Mouse (Mus musculus): ENCODE results near the gene Fcer1g. TPM values are rescaled to one million over a fixed set of nuclear protein-coding genes. Genes with fewer than 3 reads are reported as not detected.

Gene Fcer1g
- polyA plus RNA-seq, 1 experiment from 2014 or later, result 40.7 TPM

DNA sequence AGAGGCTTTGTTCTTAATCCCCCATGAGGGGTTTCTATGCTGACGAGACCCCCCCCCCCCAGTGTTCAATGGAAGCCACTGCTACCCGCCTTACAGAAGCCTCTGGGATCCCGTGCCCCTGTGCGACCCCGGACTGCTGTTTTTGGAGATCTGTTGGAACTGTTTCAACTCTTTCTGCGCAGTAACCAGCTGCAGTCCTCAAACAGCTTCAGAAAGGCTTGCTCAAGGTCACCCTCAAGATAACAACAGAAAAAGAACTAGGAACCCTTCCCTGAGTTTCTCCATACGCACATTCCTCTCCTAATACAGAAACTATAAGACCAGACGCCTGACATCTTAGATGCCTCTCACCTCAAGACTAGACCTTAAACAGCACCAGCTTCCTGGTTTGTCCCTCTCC is 45.1 kb downstream of the Fcer1g start:
- H3K27me3 ChIP-seq, result peaks cover 34% of the 10 kb centered on the region
- no peak overlapping the region for H3K9ac ChIP-seq
- no peak for ATAC-seq (ENCODE audit: insufficient number of reproducible peaks, insufficient read depth, low FRiP score, low TSS enrichment, low read depth)
- no peaks in the 10 kb centered on the region for H3K9me3 ChIP-seq
- peaks cover 32% of the 10 kb centered on the region for H3K4me1 ChIP-seq
- H3K4me2 ChIP-seq, result peak overlapping the region; percentile 7
- WGBS, result 11% methylated on average over 8 of the region's 8 CpGs
- H3K4me3 ChIP-seq, result no peak overlapping the region
- H3K27ac ChIP-seq, result peak overlapping the region; percentile 66; the same call in 1 of the 2 replicates
- no peaks in the 10 kb centered on the region for H3K36me3 ChIP-seq

DNA sequence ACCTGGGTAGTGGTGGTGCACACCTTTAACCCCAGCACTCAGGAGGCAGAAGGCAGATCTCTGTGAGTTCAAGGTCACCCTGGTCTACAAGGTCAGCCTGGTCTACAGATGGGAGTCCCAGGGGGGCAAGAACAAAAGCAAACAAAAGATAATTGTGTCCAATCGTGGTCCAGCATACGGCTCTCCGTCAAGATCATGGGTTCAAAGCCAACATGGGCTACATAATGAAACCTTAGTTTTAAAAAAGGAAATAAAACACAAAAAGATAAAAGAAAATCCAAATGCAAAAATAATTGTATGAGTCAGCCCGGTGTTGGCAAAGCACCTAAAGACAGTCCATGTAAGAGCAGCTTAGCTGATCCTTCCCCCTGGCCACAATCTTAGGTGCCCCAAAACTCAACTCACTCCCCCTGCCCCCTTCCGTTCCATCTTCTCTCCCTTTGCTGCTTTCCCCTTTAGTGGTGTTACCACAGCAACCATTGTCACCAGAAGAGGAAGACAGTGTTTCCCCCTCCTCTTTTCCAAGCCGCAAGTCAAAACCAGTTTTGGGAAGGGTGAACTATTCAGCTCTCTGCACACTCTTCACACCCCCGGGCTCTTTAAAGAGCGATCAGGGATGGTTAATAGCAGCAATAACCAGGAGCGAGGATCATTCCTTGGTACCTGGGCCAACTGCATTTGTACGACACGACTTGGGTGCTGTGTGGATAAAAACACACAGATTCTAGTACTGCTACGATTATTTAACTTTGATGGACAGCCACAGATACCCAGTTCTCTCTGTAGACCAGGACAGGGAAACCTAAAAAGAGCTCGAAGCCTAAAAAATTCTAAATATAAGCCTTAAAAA is 46.1 kb downstream of the Fcer1g start:
- peaks cover 22% of the 10 kb centered on the region for H3K4me1 ChIP-seq
- no peak overlapping the region for H3K4me3 ChIP-seq
- H3K4me2 ChIP-seq, result no peak overlapping the region
- no peaks in the 10 kb centered on the region for H3K36me3 ChIP-seq
- 56% methylated on average over 13 of the region's 13 CpGs for WGBS
- 0 out of 2 replicates have a peak overlapping the region, but pooled peaks have one; percentile 2 for H3K27ac ChIP-seq
- peaks cover 25% of the 10 kb centered on the region for H3K27me3 ChIP-seq
- no peak for ATAC-seq (ENCODE audit: insufficient number of reproducible peaks, insufficient read depth, low FRiP score, low TSS enrichment, low read depth)
- no peak overlapping the region for H3K9ac ChIP-seq
- no peaks in the 10 kb centered on the region for H3K9me3 ChIP-seq

DNA sequence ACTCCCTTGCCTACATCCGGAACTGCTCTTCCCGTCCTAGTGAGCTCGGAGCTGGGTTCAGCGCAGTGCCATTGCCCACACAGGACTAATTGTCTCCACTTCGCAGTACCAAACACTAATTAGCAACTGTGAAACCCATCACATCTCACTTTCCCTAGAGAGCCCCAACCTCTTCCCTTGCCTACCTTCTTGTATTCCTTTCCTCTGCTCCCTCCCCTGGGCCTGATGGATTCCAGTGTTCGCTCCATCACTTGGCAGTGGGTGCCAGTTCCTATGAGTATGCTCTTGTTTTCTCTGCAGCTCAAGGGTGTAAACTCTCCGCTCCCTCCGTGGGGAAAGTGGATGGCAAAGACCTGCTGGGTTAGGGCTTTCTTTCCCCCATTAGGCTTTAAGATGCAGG is 48.5 kb downstream of the Fcer1g start:
- Histone ChIP-seq H3K4me3 (no peak overlapping the region), H3K4me2 (no peak overlapping the region), H3K27me3 (peaks cover under 1% of the 10 kb centered on the region; the same call in 1 of the 2 replicates), H3K9me3 (no peaks in the 10 kb centered on the region), H3K36me3 (no peaks in the 10 kb centered on the region), H3K27ac (no peak overlapping the region), H3K9ac (no peak overlapping the region), H3K4me1 (peaks cover 18% of the 10 kb centered on the region)
- WGBS, result 63% methylated on average over 8 of the region's 8 CpGs
- no peak for ATAC-seq (ENCODE audit: insufficient number of reproducible peaks, insufficient read depth, low FRiP score, low TSS enrichment, low read depth)

DNA sequence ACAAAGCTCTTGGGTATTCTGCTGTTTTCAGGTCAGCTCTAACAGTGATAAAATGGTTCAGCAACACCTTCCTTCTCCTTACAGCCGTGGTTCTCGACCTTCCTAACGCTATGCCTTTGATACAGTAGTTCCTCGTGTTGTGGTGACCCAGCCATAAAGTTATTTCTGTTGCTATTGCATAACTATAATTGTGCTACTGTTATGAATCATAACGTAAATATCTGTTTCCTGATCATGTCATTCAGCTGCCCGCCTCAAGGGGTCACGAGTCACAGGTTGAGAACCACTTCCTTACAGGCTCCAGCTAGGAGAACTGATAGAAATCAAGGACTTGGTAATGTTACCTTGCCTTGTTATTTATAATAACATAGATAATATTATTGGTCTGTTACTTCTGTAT is 49.9 kb downstream of the Fcer1g start:
- 77% methylated on average over 7 of the region's 7 CpGs for WGBS
- Histone ChIP-seq H3K4me1 (peaks cover 11% of the 10 kb centered on the region), H3K36me3 (no peaks in the 10 kb centered on the region), H3K9ac (no peak overlapping the region), H3K9me3 (no peaks in the 10 kb centered on the region), H3K27me3 (no peaks in the 10 kb centered on the region; the same call in 1 of the 2 replicates), H3K4me2 (no peak overlapping the region), H3K4me3 (no peak overlapping the region), H3K27ac (no peak overlapping the region)
- ATAC-seq (ENCODE audit: insufficient number of reproducible peaks, insufficient read depth, low FRiP score, low TSS enrichment, low read depth), result no peak

DNA sequence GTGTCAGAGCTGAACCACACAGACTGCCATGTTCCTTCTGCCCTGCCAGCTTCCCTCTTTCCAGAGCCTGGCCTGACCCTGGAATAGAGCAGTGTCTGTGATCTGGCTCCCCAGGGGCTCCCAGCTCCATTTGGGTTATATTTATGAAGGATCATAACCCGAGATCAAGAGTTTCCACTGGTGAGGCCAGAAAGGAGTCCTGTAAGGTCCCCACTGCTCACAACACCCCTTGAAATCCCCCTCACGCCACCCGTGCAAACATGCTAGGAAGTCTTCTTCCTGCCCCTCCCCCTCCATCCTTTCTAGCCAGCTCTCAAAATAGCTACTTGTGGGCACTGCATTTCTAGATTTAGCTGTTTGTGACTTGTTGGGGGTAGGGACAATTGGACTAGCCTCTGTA is 50.5 kb downstream of the Fcer1g start:
- Histone ChIP-seq H3K36me3 (no peaks in the 10 kb centered on the region), H3K27me3 (no peaks in the 10 kb centered on the region; the same call in 1 of the 2 replicates), H3K27ac (0 out of 2 replicates have a peak overlapping the region, but pooled peaks have one; percentile 44), H3K9me3 (no peaks in the 10 kb centered on the region), H3K9ac (no peak overlapping the region), H3K4me1 (peaks cover 5% of the 10 kb centered on the region; the same call in 1 of the 2 replicates), H3K4me3 (no peak overlapping the region), H3K4me2 (no peak overlapping the region)
- 59% methylated on average over 3 of the region's 3 CpGs for WGBS
- no peak for ATAC-seq (ENCODE audit: insufficient number of reproducible peaks, insufficient read depth, low FRiP score, low TSS enrichment, low read depth)

DNA sequence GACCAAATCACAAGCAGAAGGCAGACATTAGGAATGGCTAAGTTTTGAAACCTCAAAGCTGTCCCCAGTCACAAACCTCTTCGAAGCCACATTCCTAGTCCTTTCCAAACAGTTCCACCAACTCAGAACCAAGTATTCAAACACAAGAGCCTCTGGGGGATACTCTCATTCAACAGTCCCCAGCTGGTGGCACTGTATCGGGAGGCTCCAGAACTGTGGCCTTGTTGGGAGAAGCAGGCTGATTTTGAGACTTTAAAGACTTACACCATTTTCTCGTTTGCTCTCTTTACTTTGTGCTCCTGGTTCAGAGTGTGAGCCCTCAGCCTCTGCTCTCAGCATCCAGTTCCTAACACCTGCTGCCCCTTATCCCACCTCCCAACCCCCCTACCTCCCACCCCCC is 51.1 kb downstream of the Fcer1g start:
- Histone ChIP-seq H3K27ac (no peak overlapping the region), H3K9ac (no peak overlapping the region), H3K36me3 (no peaks in the 10 kb centered on the region), H3K4me3 (no peak overlapping the region), H3K4me2 (no peak overlapping the region), H3K4me1 (peaks cover under 1% of the 10 kb centered on the region; the same call in 1 of the 2 replicates), H3K27me3 (no peaks in the 10 kb centered on the region; the same call in 1 of the 2 replicates), H3K9me3 (no peaks in the 10 kb centered on the region)
- 80% methylated on average over 3 of the region's 3 CpGs for whole genome bisulfite sequencing
- no peak for ATAC-seq (ENCODE audit: insufficient number of reproducible peaks, insufficient read depth, low FRiP score, low TSS enrichment, low read depth)

Other genes with a start within 250 kb of the Fcer1g start
- 0.41 and 0.55 TPM in 2 replicates for gene Fcgr4, start 215.4 kb downstream of the Fcer1g start, polyA plus RNA-seq (2015; fragmentation: Nextera tagmentation; extraction: Ambion mirVana)
- gene Fcgr3, start 169.4 kb downstream of the Fcer1g start, polyA plus RNA-seq (2015; fragmentation: Nextera tagmentation; extraction: Ambion mirVana), result 9.4 and 10.1 TPM in 2 replicates
- gene Cfap126, start 120.4 kb downstream of the Fcer1g start, polyA plus RNA-seq (2015; fragmentation: Nextera tagmentation; extraction: Ambion mirVana), result 1.3 and 2.1 TPM in 2 replicates
- gene Sdhc, start 83.8 kb downstream of the Fcer1g start, polyA plus RNA-seq (2015; fragmentation: Nextera tagmentation; extraction: Ambion mirVana), result 249 and 258 TPM in 2 replicates
- gene Mpz, start 83.7 kb downstream of the Fcer1g start, polyA plus RNA-seq (2015; fragmentation: Nextera tagmentation; extraction: Ambion mirVana), result 7.7 and 9.4 TPM in 2 replicates
- 20.6 and 25.2 TPM in 2 replicates for gene Pcp4l1, start 38.1 kb downstream of the Fcer1g start, polyA plus RNA-seq (2015; fragmentation: Nextera tagmentation; extraction: Ambion mirVana)
- 0.10 and 0.28 TPM in 2 replicates for gene Nr1i3, start 20.4 kb downstream of the Fcer1g start, polyA plus RNA-seq (2015; fragmentation: Nextera tagmentation; extraction: Ambion mirVana)
- gene Tomm40l, start 11.9 kb downstream of the Fcer1g start, polyA plus RNA-seq (2015; fragmentation: Nextera tagmentation; extraction: Ambion mirVana), result 30.2 and 30.9 TPM in 2 replicates
- 0.80 and 56.2 TPM in 2 replicates for gene Apoa2, start 9.3 kb downstream of the Fcer1g start, polyA plus RNA-seq (2015; fragmentation: Nextera tagmentation; extraction: Ambion mirVana)
- gene Adamts4, start 16.1 kb upstream of the Fcer1g start, polyA plus RNA-seq (2015; fragmentation: Nextera tagmentation; extraction: Ambion mirVana), result 23.6 and 25.6 TPM in 2 replicates
- gene Ndufs2, start 17.0 kb upstream of the Fcer1g start, polyA plus RNA-seq (2015; fragmentation: Nextera tagmentation; extraction: Ambion mirVana), result 232 and 248 TPM in 2 replicates
- gene B4galt3, start 36.0 kb upstream of the Fcer1g start, polyA plus RNA-seq (2015; fragmentation: Nextera tagmentation; extraction: Ambion mirVana), result 82.1 and 84.2 TPM in 2 replicates
- gene Ppox, start 46.8 kb upstream of the Fcer1g start, polyA plus RNA-seq (2015; fragmentation: Nextera tagmentation; extraction: Ambion mirVana), result 60.5 and 64.9 TPM in 2 replicates
- gene Usp21, start 53.6 kb upstream of the Fcer1g start, polyA plus RNA-seq (2015; fragmentation: Nextera tagmentation; extraction: Ambion mirVana), result 116 and 127 TPM in 2 replicates
- gene Ufc1, start 60.7 kb upstream of the Fcer1g start, polyA plus RNA-seq (2015; fragmentation: Nextera tagmentation; extraction: Ambion mirVana), result 109 and 118 TPM in 2 replicates
- gene Dedd, start 94.8 kb upstream of the Fcer1g start, polyA plus RNA-seq (2015; fragmentation: Nextera tagmentation; extraction: Ambion mirVana), result 58.4 and 59.6 TPM in 2 replicates
- 43.4 and 44.9 TPM in 2 replicates for gene Nit1, start 111.3 kb upstream of the Fcer1g start, polyA plus RNA-seq (2015; fragmentation: Nextera tagmentation; extraction: Ambion mirVana)
- gene Pfdn2, start 111.3 kb upstream of the Fcer1g start, polyA plus RNA-seq (2015; fragmentation: Nextera tagmentation; extraction: Ambion mirVana), result 119 and 125 TPM in 2 replicates
- gene Klhdc9, start 126.4 kb upstream of the Fcer1g start, polyA plus RNA-seq (2015; fragmentation: Nextera tagmentation; extraction: Ambion mirVana), result 1.2 and 1.9 TPM in 2 replicates
- gene Nectin4, start 135.7 kb upstream of the Fcer1g start, polyA plus RNA-seq (2015; fragmentation: Nextera tagmentation; extraction: Ambion mirVana), result 19.0 and 21.6 TPM in 2 replicates
- gene Arhgap30, start 154.6 kb upstream of the Fcer1g start, polyA plus RNA-seq (2015; fragmentation: Nextera tagmentation; extraction: Ambion mirVana), result 1.1 and 1.3 TPM in 2 replicates
- gene Usf1, start 176.9 kb upstream of the Fcer1g start, polyA plus RNA-seq (2015; fragmentation: Nextera tagmentation; extraction: Ambion mirVana), result 95.6 and 108 TPM in 2 replicates
- 8.1 and 8.5 TPM in 2 replicates for gene Tstd1, start 184.5 kb upstream of the Fcer1g start, polyA plus RNA-seq (2015; fragmentation: Nextera tagmentation; extraction: Ambion mirVana)
- gene F11r, start 203.2 kb upstream of the Fcer1g start, polyA plus RNA-seq (2015; fragmentation: Nextera tagmentation; extraction: Ambion mirVana), result 39.2 TPM in 2 replicates